Mouse (Mus musculus) thymus, adult 2 months (tissue): Measurements from ENCODE around the gene Gga1.

Experiments
- CTCF ChIP-seq: fragments of 200-500 bp; IDR thresholded peaks from 2 replicates; pipeline ENCODE4 v1.5.1; 2012; ENCODE audit warnings: mild to moderate bottlenecking, control low read depth, low read length, moderate library complexity, borderline replicate concordance; ENCODE audit not compliant: control insufficient read depth, poor library complexity, insufficient read depth; ENCODE audit errors: extremely low read depth
- POLR2A ChIP-seq: fragments of 200-500 bp; IDR thresholded peaks from 2 replicates; pipeline ENCODE4 v1.6.1; 2012; ENCODE audit warnings: mild to moderate bottlenecking, low read length, control low read depth, moderate library complexity; ENCODE audit not compliant: control insufficient read depth, poor library complexity, insufficient read depth; ENCODE audit errors: extremely low read depth

- TF ChIP-seq CTCF (no peak), POLR2A (no peak)
These were observed 18.8 kb downstream of the Gga1 start for GRCm38 (mm10) chr15:78895741-78896140.
